Mouse (Mus musculus) B cell, adult 2 months (primary cell): ENCODE results near the gene Nrxn3.

Experiments
- DNase-seq, 2 experiments: peaks; one replicate each; pipeline ENCODE4 v3.0.0; 2022

Nrxn3 gene

DNA sequence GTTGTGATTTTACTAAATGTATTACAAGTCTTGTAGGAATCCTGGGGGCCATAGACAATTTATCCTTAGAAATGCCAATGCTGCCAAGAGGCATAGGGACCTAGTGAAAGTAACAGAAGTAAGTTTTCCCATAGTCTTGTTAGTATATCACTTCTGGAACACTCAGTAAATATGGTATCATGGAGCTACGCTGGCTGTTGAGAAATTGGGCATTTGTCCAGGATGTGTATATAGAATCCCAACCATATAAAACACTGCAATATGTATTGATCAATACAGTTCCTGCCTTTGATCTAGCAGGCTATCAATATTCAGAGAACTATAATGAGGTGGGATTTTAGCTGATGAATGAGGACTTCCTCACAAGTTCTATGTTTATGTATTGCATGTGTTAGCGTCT is 1107.3 kb downstream of the Nrxn3 start:
- no peak for DNase-seq

DNA sequence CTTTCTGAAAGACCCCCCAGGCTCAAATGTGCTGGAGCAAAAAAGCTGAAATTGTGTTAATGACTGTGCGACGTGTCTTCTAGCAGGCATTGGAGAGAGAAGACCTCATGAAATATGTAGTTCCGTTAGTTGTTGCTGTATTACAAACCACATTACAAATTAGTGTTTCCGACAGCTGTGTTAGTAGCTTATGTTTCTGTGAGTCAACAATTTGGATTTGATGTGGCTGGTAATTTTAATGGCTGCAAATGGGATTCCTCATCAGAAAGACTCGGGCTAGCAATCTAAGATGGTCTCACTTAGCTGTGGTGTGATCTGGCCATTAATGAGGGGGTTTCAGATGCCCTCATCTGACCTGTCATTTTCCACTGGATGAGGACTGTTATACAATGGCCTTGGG is 1107.7 kb downstream of the Nrxn3 start:
- DNase-seq = no peak

DNA sequence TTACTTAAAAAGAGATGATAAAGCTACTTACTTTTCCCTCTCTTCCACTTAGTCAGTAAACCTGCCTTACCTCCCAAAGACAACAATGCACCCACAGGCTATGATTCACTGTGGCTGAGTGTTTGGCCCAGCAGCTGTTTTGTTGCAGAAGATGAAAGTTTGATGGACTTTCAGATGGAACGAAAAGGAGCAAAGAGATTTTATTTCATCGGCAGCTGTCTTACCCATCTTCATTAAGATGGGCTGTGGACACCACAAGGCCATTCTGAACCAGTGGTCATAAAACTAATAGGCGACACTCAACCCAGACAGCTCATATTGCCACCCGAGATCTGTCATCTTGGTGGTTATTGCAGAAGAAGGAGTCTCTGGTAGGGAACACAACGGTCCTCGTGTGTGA is 1108.6 kb downstream of the Nrxn3 start:
- DNase-seq = no peak

DNA sequence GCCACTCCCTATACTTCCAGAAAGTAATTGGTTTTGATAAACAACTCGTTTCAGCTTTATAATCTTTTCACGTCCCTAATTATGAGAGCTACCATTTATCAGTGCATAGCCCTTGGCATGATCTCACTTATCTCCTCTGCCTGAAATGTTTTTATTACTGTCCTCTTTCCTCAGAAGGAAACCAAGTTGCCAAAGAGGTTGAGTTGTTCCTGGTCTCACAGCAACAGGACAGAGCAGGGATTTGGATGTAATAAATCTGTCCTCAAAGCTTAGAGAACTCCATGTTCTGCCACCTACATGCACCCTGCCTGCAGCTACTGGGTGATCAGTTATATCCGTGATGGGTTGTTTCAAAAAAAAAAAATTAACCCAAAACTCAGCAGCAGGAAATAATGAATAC is 1113.6 kb downstream of the Nrxn3 start:
- DNase-seq = no peak

DNA sequence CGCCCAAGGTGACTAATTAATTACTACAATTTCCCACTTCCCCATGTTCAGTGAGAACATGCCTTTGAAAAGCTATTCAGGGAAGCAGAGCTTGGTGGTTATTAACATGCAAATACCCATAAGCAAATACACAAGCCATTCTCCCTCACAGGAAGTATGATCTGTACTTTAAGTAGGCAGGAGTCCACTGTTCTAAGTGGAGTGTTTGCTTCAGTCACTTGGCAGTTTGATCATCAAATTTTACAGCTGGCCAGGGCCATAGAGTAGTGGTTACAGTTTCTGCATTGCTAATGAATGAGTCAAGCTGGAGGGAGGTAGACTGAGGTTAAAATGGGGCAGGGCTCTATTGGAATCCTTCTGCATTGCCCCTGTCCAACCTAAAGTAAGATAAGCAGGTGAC is 1120.2 kb downstream of the Nrxn3 start:
- no peak for DNase-seq

DNA sequence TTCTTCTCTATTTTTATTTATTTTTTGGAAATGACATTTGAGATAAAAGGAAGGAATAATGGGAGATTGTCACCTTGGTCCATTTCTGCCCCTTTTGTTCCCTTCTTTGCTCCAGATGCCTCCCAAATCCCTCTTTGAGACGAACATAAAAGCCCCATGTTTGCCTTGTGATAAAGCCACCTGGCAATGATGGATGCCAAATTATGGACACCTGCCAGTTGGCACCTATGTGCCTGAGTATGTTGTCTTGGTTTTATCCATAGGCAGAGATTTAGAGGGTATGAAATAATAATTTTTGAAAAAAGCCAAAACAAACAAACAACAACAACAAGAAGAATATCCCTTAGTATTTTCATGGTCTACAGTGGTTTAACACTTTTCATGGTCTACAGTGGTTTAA is 1125.4 kb downstream of the Nrxn3 start:
- no peak for DNase-seq

DNA sequence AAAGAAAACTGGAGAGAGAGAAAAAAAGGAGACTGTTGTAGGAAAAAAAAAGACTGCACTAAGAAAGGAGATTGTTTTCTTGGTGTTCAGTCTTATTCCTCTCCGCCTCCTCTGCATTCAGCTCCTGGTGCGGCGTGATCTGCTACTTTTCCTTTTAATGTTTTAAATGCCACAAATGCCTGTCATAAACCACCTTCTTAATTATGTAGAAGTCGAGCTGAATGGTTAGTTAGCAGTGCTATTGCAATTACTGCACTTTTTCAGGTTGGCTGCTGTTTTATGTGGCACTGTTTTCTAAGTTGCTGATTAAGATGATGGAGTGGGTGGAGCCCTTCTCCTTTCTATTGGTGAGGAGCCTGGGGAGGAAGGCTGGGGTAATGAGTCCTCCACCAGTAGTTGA is 1131.7 kb downstream of the Nrxn3 start:
- DNase-seq = no peak

DNA sequence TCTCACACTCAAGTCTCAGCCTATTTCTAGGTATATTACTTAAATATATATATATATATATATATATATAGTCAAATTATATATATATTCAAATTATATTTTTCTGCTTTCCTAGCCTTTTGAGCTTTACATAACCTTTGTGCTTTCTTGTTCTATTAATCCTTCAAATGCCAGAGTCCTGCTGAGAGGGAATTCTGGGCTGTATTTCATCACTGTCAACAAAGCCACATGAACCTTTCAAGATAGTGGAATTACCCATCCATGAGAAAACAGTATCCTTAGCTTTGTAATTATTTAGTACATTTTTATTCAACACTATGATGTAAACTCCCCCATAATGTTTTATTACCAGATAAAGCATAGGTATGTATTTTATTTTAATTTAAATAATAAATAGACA is 1144.4 kb downstream of the Nrxn3 start:
- no peak for DNase-seq

DNA sequence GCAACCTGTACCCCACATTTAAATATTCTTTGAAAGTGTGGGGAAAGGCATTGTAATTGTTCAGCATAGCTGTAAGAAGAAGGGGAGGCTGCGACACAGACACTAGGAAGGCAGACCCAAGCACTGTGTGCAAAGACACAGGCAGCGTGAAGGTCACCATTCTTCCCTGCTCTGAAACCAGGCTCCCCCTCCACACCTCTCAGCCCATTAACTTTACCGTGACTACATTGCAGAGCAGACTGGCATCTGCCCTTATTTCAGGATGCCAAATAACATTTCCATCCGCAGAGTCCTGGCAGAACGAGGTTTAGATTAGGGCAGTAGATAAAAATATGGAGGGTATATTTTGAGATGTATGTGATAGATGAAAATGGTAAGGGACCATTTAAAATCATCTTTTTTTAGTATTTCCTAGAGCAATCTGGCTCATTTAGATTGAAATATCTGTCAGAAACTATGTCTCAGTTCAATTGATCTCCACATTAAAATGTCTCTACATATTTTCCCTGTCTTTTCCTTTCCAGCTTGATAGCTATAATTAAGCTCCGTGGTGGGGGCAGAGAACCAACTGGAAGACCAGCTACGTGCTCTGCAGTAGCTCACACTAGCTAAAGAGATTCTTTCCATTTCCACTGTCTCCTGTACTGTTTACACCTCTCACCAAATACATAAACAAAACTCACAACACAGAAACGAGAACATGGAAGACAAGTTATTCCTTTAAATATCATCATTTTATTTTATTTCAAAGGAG is 1160.1 kb downstream of the Nrxn3 start:
- no peak for DNase-seq

DNA sequence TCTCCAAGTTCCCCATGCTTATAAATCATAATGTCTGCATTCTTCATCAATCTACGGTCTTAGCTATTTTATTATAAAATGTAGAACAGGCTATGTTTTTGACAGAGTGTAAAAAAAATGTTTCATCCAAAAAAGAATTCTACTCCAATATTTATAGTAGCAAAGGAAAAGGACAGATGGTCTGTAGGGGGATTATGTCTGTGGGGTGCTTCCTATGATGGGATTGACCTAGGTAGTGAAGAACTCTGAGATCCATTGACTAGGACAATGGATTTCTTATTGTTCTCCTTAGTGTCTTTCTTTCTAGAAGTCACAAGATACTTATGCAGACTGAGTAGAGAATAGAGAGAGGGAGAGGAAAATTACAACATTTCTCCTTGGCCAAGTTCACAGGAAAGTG is 1161.9 kb downstream of the Nrxn3 start:
- no peak for DNase-seq

DNA sequence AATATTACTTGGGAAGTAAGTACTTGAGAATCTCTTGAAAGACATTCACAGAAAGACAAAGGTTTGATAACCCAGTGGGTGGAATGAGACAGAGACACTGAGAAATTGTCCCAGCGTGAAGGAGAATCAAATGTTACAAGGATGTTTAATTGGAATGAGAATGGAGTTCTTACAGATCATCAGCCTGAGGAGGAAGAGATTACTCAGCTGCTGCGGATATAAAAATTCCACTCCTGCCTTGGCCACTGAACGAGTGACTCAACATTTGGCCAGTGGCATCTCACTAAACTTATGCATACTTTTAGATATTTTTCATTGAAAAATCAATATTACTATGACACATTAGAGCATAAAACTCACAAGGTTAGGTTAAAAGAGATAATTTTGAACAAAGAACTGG is 1166.0 kb downstream of the Nrxn3 start:
- DNase-seq = no peak

DNA sequence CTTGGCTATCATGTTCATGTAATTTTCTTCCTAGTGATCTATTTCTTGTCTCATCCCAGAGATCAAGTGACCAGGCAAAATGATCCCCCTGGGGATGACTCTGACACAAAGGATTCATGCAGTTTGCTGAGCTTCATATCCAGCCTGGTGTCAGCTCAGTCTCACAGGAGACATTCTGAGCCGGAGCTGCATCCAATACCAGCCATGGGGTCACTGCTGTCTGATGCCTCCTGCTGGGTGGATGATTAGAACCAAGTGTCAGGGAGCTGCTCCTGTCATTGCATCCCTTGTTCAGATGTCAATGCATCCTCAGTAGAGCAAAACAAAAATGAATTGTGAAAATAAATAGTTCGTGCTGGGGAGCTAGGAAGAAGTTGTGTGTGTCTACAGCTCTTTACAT is 1174.2 kb downstream of the Nrxn3 start:
- DNase-seq = no peak

DNA sequence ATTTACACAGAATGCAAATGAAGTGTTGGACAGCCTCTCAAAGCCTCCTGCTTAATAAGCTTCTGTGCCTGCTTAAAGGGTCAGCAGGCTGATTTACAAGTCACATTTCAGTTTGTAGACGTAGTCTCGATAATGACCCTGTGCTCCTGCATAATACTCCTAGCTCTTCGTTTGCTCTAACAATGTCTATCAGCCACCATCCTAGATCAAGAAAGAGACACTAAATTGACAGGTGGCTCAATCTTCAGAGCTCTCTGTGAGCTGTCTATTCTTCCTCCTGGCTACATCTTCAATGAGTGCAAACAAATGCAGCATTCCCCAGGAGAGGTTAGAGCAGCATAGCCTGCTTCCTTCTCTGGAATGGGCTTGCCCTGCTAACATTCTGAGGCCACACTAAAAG is 1186.9 kb downstream of the Nrxn3 start:
- DNase-seq = no peak

DNA sequence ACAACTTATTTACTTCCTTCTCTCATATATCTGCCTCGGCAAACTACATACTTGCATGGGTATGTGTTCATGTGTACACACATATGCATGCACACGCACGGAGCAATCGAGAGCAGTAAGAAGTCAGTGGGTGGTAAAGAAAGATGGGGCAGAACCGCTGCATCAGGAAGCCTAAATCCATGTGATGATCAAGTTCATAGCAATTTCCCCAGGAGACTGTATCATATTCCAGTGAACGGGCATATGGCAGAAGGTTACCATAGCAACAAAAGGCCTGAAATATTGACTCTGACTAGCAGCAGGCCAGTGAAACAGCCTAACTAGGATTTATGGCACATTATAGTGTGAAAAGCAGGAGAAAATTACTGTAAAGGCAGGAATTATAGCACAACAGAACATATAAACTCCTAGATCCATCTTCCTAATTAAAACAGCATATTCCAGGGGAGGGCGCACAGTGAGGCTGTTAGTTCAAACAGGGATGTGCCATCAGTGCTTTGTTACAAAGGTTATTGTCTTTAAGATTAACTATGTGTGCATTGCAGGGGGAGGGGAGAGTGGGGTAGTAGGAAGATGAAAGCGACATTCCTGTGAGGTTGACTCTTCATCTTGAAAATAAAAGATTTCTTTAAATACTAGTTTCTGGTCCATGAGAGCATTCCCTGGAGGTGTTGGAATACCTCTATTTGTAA is 1195.6 kb downstream of the Nrxn3 start:
- no peak for DNase-seq

DNA sequence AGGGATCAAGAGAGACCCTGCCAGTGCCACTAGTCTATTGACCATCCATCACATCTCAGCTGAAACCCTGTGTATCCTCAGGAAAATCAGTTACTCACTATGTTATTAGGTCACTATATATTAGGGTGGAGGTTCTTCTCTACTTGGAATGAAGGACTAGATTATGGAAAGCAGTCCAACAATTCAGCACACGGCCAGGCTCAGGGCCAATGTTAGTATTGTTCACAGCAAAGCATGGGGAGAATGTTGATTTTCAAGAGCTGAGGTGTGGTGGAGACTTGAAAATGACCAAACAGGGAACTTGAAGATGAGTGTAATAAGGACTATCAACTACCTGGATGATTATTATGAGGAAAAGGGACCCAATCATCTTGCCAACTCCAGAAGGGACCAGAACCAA is 1209.7 kb downstream of the Nrxn3 start:
- DNase-seq = no peak

DNA sequence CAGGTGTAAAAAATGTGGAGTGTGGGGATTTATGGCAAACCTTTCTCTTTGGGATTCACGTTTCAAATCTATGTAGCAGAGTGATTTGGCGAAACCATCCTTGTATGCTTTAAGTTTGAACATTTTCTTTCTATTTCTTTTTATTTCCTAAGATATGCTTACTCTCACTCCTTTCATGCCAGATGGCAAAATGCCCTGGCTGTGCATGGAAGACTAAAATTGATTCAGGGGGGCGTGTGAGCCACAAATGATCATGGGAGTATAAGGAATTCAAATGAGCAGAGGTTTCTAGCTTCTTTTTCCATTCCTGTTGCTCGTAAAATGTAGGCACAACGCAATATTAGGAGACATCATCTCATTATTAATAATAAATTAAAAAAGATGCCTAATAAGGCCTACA is 1211.0 kb downstream of the Nrxn3 start:
- DNase-seq = no peak

DNA sequence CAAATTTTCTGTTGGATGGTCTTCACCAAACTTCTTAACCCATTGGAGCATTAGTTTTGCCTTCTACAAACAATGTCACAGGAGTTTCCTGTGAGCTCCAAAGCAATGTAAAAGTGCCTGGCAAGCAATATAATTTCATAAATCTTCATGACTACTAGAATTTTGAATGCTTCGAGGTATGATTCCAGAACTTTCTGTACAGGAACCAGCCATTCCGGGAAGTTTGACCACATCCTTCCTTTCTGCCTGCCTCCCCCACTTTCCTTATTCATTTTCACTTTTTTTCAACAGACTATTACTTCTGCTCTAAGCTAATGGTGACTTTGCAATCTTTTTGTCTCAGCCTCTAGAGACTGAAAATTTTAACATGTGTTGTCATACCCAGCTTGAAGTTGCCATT is 1218.1 kb downstream of the Nrxn3 start:
- no peak for DNase-seq

DNA sequence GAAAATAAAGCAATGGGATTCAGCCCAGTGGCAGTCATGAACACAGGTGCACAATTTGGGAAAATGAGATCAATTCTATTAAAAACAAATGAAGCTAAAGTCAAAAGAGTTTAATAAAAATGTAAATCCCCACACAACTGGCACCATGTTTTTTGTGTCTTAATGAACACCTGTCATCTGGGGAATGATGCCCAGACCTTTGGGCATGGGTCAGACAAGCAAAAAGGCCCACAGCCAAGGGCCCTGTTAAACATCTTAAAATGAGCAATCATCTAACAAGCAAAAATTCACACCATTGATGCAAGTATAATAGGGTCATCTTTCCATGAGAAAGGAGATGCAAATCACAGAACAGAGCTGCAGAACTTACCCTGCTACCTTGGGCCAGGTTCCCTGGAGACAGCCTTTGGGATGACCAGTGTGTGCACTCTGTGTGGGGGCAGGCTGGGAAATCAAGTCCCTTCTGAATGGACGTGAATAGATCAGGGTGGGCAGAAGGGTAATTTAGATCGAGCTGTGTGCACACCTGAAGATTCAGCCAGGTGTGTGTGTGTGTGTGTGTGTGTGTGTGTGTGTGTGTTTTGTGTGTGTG is 1223.3 kb downstream of the Nrxn3 start:
- DNase-seq = no peak

DNA sequence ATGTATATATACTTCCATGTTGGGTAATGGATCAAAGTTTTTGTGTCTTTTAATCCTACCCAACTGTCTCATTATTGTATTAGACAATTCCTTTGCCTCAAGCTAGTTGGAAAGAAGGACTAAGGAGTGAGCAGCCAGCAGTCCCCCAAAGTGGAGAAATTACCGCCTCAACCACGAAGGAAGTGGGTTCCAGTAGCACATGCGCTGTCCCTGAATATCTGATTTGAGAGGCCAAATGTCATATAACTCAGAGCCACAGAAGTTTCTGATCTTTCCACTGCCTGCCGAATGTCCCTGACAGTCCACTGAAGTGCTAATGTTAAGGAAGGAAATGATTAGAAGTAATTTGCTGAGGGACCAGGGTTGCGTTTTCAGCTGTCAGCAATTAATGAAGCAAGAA is 1223.8 kb downstream of the Nrxn3 start:
- DNase-seq = no peak

DNA sequence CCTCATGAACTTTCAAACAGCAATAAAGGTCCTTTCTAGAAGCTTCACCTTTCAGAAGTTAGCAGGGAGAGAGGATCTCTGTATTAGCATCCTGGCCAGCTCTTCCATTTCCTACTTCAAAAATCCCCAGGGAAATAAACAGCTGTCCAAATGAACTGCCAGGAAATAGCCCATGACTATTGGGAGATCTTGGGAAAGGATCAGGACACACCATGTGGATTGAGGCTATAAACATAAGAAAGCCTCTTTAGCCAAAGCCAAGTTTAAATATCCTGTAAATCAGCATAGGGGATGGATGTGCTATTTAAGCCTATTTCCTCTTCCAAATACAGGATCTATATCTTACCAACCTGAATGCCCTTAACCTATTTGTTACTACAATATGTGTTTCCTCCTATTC is 1230.6 kb downstream of the Nrxn3 start:
- no peak for DNase-seq

DNA sequence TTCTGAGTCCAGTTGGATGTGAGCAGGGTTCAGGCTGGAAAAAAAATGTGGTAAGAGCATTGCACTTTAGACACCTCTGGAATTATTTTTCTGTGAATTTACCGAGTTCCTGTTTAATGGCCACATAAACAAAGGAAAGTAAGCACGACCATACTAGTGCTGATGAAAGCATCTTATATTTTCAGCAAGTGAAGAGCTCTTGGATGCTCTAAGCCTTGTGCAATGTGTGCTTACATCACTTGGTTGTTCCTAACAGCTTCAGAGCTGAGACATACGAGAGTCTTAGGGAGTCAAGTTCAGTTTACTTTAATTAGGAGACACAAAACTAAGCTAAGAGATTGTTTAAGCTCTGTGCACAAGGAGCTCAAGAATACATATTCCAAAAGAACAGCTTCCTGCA is 1231.0 kb downstream of the Nrxn3 start:
- DNase-seq = no peak

DNA sequence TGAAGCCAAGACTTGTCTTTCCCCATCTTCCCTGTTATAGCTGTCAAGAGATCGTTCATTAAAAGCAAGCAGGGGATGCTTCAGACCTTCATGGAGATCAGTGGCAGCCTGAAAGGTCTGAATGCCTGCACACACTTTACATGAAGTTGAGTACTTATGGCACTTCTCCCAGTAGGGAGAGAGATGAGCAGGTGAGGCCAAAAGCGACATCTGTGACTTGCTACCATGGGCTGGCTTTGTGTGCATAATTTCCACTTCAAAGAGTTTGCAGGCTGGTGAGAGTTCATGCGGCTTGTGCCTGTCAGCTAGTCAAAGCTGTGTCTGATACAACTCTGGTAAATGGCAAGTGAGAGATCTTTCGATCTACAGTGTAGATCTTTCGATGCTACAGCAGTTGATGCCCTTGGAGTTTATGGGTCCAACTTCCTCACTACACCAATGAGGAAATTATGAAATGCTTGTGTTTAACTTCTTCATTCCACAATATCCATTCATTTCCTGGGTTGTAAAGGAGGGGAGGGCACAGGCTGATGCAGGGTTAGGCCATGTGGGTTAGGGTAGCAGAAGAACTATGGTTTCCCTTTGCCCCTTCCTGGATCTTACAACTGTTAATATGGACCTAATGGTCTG is 1231.9 kb downstream of the Nrxn3 start:
- no peak for DNase-seq

DNA sequence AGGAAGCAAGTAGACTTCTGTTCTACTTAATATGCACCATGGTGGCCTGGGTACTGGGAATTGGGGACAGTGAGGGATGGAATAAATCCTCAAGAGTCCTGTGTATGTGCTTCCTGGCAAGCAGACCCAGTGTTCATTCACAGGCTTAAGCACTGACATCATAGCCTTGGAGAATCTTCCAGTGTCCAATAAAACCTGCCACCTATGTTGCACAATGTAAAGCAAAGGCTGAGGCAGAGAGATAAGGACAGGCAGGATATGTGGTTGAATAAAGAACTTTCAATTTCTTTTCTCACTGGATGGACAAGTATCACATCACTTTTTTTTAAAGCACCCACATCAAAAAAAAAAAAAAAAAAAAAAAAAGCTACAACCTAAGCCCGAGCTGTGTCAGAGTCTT is 1240.4 kb downstream of the Nrxn3 start:
- DNase-seq = no peak

DNA sequence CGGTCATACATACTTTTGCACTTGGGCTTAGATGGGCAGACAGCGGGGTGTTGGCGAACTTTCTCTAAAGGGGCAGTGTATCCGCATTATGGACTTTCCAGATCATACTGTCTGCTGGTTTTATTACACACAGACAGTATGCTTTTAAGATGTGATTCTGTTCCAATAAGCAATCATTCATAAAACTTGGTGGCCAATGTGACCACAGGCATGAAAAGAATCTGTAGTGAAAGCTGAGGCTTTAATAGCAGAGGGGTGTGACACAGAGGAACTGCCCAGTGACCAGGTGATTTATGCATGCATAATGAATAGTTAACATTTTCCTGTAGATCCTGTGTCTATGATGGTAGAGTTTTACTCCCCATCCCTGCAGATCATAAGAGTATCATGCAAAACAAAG is 1254.0 kb downstream of the Nrxn3 start:
- no peak for DNase-seq
